Mouse (Mus musculus) adrenal gland (tissue): ENCODE measurements at regions not wholly inside any gene's neighbourhood (a gene's known extent, or its start where the extent isn't known, plus 50 kb on each side); places are given as distances from the start of the nearest gene placed in this dataset.

Source experiments
- intact Hi-C: fragments of 180-260 bp; cut with DNase I; formaldehyde crosslinking; loops from one replicate; pipeline ENCODE4 v1.15.1; 2025

DNA sequence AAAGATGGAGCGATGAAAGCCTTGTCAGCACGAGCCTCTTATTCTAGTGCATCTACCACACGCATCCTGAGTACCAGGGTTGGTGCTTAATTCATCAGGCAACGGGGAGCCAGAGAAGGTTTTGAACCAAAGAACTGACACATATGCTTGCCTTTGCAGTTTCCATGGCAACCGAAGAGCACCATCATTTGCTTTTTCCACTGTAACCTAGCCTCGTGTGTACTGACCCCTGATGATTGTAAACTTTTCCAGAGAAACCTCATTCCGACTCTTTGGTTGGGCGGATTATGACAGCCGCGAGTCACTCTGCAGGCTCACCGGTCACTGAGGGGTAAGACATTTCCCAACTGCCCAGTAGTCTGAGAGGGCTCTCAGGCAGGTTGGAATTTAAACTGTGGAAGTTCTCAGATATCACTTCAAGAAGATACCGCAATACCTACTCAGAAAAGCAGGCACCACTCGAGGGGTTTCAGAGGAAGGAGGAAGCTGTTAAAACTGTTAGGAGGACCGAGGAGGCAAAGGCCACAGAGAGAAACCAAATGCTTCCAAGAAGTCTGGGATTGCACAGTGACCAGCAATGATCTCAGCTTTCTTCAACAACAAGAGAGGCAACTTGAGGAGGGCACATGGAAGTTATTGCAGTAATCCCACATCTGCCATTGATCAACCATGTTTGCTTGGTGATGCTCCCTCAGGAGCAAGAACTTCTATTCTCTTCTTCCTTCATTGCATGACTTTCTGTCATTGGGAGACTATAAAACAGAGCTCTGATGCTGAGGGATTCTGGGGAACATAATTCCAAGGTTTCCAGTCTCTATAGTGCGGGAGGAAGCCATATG, 117.8 kb downstream of the Cartpt start:
- intact Hi-C loops = no loop called here

DNA sequence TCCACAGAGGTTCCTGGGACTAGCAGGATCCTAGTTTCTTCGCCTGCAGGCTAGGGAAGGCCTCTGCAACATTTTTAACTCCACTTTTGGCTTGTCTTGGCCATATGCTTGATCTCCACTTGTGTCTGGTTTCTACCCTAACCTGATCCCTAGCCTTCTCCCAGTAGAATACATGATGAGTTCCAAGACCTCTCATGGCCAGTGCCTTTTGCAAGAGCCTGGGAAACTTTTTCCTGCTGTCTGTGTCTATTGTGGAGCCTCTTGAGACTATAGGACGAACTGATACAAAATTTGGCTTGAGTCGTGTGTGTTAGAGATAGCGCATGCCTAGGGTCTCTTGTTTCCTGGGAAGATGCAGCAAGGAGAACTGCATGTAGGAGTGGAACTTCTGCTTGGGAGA, 119.3 kb downstream of the Cartpt start:
- intact Hi-C loops = no loop called here

DNA sequence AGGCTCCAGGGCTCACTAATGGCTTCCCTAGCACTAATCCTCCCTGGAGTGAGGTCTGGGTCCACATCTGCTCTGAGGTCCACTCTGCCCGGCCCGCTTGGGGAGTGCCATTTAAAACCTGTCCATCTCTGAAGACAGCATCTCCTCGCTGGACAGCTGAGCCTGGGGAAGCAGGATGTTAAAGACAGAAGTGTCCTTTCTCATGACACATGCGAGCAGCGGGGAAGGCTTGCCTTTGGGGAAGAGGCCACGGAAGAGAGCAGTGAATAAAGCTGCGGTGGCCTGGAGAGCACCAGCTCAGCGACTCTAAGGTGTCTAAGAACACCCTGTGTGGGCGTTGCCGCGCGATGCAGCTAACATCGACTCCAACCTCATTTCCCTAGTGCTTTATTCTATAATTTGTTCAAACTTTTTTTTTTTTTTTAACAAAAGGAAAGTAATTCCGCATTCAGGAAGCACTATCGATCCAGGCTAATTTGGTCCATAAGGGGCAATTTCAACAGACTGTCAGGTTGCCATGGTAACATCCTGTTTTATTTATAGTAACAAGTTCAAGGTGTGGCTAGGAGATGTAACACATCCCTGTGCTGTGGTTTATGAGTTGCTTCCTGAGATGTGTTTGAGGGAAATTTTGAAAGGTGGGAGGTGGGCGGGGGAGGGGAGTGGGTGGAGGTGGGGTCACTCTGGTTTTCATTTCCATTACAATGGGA, 120.0 kb downstream of the Cartpt start:
- intact Hi-C loops = no loop called here

DNA sequence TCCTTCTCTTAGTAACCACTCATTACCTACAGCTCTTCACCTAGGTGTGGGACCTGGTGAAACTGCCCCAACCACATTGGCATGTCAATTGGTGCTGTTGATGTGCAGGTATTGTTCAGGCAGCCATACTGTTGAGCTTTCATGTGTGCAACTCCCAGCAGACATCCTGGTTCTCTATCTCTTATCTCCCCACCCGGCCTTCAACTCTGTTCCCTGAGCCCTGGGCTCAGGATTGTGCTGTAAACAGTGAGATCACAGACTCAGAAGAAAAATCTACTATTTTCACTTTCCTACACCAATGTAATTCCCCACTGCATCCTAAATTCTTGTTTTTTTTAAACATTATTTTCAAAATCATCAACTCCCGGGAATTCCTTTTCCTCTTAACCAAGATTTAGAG, 122.1 kb downstream of the Cartpt start:
- intact Hi-C loops = no loop called here

DNA sequence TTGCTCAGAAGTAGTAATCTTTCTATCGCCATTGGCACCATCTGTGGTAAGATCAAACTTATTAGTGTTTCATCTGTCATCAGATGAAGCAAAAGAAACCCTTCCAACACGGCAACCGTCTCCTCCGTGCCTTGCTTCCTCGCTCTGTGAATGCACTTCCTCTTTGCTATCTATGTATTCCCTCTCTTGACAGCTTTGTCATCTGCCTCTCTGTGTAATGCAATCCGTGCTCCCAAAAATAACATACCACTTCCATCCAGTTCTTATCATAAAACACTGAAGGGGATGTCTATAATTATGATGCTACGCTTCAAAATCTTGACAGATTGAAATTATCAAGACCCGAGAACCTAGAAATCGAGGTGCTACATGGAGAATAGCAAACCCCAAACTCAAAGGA, 123.2 kb downstream of the Cartpt start:
- intact Hi-C loops = no loop called here

DNA sequence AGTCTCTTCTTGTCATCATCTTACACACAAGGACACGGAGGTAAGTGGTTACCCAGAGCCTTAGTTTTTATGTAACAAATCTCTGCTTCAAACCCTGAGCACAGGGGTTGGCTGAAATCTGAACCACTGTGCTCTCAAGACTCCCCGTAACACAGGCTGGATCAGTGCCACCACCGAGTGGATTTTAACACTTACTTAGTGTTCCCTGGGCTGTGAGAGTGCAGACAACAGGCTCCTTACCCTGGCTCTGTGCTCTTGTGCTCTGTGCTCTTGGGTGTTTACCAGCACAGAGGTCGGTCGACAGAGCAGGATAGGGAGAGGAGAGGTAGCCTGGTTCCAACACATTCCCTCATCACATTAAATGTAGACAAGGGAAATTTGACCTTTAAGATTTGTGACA, 134.9 kb downstream of the Cartpt start:
- intact Hi-C loops = no loop called here

DNA sequence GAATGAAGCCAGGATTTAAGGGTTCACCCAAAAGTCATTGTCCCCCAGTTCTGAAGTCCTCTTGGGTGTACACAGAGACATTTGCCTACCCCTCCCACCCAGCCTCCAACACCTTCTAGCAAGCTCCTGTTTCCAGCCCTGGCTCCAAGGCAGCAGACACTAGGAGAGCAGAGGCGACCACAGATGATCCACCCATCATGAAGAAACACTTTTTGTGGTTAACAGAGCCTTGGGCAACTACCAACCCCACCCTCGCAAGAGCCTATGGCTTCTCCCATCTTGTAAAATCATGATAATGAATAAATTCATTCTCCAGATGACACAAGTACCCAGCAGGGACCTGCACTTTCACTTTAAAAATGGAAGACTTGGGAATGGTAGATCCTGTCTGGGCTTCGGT, 136.1 kb downstream of the Cartpt start:
- intact Hi-C loops = no loop called here

DNA sequence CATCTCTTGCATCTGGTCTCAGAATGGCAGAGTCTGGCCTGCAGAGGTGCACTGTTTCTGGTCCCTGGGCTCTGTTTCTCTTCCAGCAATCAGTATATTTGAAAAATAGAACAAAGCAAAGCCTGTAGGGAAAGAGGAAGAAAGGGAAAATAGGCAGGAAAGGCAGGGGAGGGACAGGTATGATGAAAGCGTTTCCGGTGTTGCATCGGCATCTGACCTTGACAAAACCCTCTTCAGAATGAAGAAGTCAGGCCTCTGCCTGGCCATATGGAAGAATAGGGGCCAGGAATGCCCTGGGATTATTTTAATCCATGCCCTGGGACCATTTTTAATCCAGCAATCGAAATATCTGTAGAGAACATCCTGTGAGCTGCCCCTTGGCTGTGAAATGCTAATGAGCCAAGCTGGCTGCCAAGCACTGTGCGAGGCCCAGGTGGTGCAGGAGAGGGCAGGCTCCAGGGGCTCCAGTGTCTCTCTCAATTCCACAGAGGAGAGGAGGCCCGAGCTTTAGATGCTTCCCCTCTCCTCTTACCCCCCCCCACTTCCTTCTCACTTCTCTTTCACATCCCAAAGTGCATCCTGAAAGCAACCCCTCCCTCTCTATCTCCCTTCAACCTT, 136.7 kb downstream of the Cartpt start:
- intact Hi-C loops = no loop called here

DNA sequence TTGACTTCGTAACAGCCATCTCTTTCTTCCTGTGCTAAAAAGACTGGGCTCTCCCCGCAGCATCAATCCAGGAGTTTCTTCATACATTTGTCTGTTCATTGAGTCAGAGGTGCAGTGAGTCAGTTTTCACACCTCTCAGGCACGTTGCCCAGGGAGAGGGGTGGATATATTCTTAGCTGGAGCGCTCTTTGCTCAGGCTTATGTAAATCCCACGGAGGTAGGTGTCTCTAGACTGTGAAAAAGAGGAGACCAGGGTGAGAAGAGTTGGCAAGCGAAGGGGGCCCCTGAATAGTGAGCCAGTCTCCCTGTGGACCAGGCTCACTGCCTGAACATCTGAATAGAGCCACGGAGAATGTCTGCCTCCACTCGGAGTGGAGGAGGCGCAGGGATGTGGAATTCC, 139.0 kb downstream of the Cartpt start:
- intact Hi-C loops = no loop called here

DNA sequence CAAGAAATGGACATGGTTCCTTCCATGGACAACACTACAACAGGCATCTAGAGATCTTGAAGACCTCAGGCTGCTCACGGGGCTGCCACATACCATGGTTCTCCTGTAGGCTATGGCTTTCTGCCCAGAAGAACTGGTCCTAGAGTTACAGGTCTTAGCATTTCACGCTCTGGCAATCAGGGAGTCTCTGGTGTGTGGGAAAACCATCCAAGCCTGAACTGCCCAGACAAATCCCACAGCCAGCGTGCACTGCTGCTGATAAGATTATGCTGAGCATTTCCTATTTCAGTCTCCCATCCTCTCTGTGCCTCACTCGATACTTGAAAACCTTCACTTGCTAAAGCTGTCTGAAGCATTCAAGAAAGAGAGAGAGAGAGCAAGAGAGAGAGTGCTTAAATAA, 139.5 kb downstream of the Cartpt start:
- intact Hi-C loops = no loop called here

DNA sequence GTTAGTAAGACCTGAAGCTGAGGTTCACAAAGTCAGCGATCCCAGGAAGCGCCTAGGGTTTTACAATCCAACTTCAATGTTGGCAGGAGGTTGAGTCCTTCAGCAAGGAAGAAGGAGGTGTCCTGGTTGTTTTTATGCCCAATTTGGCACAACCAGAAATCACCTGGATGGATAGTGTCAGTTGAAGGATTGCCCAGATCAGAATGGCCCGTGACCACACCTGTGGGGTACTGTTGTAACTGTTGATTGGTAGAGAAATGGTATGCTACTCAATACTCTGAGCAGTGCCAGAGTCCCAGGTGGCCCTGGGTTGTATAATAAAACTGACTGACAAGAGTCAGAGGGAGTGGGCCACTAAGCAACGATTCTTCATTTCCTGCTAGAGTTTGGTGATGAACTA, 140.2 kb downstream of the Cartpt start:
- intact Hi-C loops = no loop called here

DNA sequence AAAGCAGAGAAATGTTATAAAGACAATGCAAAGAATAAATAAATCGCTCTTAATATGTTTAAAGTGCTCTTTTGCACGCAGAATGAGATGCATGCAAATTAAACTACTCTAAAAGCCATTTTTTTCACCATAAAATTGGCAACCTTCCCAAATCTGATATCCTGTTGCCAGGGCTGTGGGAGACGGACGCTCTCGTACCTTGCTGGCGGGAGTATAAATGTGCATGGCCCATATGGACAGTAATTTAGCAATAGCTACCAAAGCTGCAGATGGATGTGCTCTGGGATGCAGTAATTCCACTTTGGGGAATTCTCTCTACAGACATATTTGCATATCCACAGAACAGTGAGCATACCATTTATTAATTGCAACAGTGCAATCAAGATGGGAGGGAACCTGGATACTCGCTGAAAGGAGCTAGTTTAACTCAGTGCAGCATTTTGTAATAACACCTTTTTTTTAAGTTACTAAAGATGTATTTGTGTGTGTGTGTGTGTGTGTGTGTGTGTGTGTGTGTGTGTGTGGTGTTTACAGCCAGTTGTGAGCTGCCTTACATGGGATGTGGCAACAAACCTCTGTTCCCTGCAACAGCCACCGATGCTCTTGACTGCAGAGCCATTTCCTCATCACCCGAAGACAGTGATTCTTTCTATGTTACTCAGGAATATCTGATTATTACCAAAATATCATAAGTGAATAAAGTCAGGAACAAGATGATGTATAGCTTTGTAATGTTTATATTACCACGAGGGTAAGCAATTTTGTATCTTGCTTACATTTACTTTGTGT, 141.4 kb downstream of the Cartpt start:
- intact Hi-C loops = no loop called here

DNA sequence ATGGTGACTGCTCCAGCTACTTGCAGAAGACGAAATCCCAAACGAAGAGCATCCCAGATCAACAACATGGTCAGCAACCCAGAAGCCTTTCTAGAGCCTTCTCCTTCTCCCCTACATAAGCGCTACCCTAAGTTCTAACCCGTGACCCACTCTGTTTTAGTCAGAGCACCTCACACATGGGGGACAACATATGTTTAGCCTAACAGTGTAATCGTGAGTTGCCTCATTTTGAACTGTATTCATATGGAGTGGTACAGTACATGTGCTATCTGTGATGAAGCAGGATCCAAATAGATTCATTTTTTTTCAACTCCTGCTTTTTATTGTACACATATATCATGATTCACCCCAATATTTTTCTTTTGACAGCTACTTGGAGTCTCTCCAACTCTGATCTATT, 146.2 kb downstream of the Cartpt start:
- intact Hi-C loops = no loop called here

DNA sequence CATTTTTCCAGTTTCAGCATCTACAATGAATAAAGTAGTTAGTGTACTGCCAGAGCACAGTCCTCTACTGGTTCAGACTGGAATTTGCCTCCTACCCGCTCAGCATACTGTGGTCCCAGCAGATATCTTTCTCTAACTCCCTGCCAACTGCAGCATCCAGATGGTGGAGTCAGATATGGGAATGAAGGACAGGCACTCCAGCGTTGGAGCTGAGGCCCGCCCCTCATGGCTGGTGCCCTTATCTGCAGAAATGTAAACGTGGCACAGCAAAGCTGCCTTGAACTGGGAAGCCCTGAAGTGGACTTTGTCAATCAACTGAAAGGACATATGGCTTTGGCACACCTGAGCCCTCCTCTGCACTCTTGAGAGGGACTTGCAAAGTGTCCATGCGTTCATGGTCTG, 146.6 kb downstream of the Cartpt start:
- intact Hi-C loops = no loop called here

DNA sequence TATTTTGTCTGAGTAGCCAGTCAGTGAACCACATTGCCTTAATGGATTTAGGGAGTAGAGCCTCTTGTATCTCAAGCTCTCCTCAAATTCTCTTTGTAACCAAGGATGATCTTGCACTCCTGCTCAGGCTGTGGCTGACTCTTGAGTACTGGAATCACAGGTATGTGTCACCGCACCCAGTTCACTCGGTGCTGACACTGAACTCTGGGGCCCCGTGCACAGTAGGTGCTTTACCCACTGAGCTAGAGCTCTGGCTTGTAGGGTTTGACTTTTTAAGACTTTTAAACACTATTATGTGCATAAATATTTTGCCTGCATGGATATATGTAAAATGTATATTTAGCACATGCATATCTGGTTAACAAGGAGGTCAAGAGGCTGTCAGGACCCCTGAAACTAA, 147.4 kb downstream of the Cartpt start:
- intact Hi-C loops = no loop called here

DNA sequence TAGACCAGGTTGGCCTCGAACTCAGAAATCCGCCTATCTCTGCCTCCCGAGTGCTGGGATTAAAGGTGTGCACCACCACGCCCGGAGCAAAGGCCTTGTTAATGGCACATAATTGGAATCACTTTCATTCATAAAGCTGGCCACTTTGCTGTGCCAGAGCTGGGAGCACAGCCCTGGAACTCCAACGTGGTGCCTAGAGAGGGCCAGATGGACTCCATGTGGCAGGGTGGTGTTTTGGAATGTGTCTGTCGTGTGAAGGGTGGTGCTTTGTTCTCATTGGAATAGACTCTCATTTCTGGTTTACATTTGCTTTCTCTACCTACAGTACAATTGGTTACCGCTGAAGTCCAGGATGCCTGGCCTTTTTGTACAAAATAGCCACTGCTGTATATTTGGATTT, 150.2 kb downstream of the Cartpt start:
- intact Hi-C loops = no loop called here

DNA sequence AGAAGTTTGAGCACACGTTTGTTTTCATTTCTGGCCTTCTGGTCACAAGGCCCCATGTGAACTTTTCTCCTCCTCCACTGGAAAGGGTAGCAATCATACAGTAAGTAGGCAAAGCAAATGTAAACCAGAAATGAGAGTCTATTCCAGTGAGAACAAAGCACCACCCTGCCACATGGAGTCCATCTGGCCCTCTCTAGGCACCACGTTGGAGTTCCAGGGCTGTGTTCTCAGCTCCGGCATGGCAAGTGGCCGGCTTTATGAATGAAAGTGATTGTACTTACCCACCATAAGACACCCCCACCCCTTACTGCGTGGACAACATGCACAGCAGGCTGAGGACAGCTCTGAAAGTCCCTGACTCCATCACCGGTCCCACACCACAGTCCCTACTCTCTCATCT, 151.5 kb downstream of the Cartpt start:
- intact Hi-C loops = no loop called here

DNA sequence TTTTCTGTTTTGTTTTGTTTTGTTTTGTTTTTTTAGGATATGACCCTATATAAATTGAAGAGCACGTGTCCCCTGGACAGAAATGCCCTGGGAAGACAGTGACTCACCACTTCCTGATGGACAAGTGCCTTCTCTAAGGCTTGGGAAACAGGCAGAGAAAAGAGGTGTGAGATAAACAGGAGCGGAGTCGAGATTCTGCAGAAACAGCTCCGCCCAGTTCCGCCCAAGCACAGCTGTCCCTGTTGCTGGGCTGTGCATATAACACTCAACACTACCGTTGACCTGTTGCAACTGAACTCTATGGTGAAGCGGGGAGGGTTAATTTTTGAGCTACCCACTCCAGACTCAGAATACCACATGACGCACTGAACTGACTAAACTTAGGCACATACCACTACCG, 152.8 kb downstream of the Cartpt start:
- intact Hi-C loops = no loop called here

DNA sequence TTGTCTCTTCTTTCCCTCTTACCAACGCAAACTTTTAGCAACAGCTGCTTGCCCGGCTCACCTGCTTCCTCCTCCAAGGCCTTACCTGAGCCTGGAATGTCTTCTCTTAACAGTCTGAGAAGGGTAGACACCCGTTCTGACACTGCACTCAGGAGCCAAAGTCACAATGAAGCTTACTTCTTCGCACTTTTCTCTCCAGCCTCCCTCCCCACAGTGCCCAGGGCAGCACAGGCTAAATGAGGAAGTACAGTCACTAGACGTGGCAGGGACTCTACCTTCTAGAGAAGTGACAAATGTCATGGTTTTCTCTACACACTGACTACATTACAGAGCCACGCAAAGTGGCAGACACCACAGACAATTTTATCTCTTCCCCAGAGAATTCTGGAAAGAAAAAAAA, 155.4 kb downstream of the Cartpt start:
- intact Hi-C loops = no loop called here

DNA sequence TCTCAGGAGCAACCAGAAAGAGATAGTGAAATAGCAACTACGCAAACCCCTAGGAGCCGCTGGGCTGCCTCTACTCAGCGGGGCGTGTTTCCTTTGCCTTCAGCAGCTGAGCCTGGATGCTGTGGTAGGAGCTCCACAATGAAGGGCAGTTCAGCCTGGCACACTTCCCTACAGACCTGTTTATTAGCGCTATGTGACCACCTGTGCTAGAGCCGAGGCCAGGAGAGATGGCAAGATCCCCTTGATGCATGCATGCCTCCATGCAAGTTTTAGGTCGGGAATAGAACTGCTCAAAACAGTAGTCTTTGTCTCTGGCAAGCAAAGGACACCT, 156.1 kb downstream of the Cartpt start:
- intact Hi-C loops = no loop called here

DNA sequence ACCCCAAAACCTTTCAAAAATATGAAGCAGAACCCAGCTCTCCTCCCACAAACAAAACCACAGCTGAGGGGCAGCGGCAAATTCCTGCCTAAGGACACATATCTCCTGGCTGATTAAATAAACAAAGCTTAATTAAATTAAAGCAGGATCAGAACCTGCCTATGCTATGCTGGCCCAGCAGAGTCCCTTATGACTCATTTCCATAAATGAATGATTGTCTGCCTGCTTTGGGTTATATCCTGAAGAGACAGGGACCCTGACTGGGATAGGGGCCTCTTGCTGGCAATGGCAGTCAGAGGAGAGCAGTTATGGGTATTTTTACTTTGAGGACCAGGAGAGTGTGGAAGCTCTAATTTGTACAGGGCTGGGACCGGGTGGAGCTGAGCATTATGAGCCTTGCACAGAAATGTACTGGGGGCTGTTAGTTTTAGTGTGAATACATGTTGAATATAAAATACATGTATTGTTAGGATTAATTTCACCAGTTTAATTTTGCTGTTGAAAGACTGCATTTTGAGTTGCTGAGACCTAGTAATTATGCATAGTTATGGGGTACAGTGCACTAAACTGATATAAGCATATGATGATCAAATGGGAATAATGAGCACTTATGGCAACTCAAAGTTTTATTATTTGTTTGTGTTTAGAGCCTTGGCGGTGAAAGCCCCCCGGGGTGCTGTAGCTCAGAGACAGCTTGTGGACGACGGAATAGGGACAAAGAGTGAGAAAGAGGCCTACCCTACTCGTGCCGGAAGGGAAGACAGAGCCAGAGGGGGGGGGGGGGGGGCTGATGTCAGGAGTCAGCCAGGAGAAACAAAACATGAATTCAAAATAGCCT, 156.7 kb downstream of the Cartpt start:
- intact Hi-C loops = no loop called here
